ENCODE assay signal across 7 mouse cellular contexts in genomic region chr9:107555031-107555457, GRCm38 (mm10). TPM values are rescaled to one million over a fixed set of nuclear protein-coding genes. Genes with fewer than 3 reads are reported as not detected.
A peak's percentile ranks its signal among the peaks of the same experiment; 100 is the strongest.
DNase-seq lines count a peak whose midpoint lies in the region; ATAC-seq and TF ChIP-seq lines count a peak whose summit lies in the region.

No protein-coding gene starts in this region.

- H3K9ac ChIP-seq in intestine, embryonic 16.5 days (ENCODE audit: low read depth, low read length): peak overlapping the region; percentile 94
- H3K9ac ChIP-seq in liver, postnatal 0 days (replicated peaks): peak overlapping the region; percentile 93
- H3K9ac ChIP-seq in neural tube, embryonic 13.5 days: peak overlapping the region; percentile 85

- peak overlapping the region; percentile 61; the same call in 1 of the 2 replicates for H3K27ac ChIP-seq in cortical plate, adult 2 months (ENCODE audit: insufficient read depth, low read length)
- peak overlapping the region; percentile 98 for H3K27ac ChIP-seq in intestine, embryonic 16.5 days (ENCODE audit: low read length)
- peak overlapping the region; percentile 99 for H3K27ac ChIP-seq in liver, postnatal 0 days (ENCODE audit: low read depth)
- H3K27ac ChIP-seq in neural tube, embryonic 13.5 days (replicated peaks): peak overlapping the region; percentile 93

- POLR2A ChIA-PET in Patski (lab: Charles Lee): interaction anchor here (1.1 to 2.7 kb wide), 5 partner anchors 8 to 32 kb away, joined by 3 to 10 read pairs (median 5); partner anchors contain the start of genes Cyb561d2, Ifrd2, Nprl2 and Tusc2

- no peak for TF ChIP-seq CTCF in Patski (IDR thresholded peaks at IDR 0.05)
- TF ChIP-seq CTCF in cortical plate, adult 2 months (IDR thresholded peaks at IDR 0.05; ENCODE audit: extremely low read depth, insufficient read depth, low read length): no peak
- TF ChIP-seq CTCF in liver, postnatal 0 days (IDR thresholded peaks at IDR 0.05; ENCODE audit: low read depth): no peak

- peak; percentile 27 for ATAC-seq in Patski
- ATAC-seq in granulocyte monocyte progenitor cell, adult 5-6 weeks (replicated peaks; ENCODE audit: poor library complexity, severe bottlenecking): peak; percentile 41
- peak; percentile 11 for ATAC-seq in intestine, embryonic 16.5 days
- ATAC-seq in liver, postnatal 0 days: peak; percentile 12
- ATAC-seq in neural tube, embryonic 13.5 days (ENCODE audit: low read depth): peak; percentile 55

- CTCF ChIA-PET in Patski (lab: Charles Lee): interaction anchor here (1.4 kb wide), 1 partner anchor 90 kb away, joined by 3 read pairs; no protein-coding TSS in a partner anchor

- peak overlapping the region; percentile 66 for H3K4me3 ChIP-seq in cortical plate, adult 2 months (ENCODE audit: insufficient read depth, low read length)
- H3K4me3 ChIP-seq in intestine, embryonic 16.5 days (ENCODE audit: low read length): peak overlapping the region; percentile 84
- H3K4me3 ChIP-seq in liver, postnatal 0 days (ENCODE audit: low read depth, low read length): peak overlapping the region; percentile 73
- H3K4me3 ChIP-seq in neural tube, embryonic 13.5 days: peak overlapping the region; percentile 80

- WGBS in intestine, embryonic 16.5 days: 0% methylated on average over 23 of the region's 23 CpGs
- WGBS in liver, postnatal 0 days (ENCODE audit: insufficient replicate concordance): 0% methylated on average over 23 of the region's 23 CpGs
- WGBS in neural tube, embryonic 13.5 days: under 1% methylated on average over 23 of the region's 23 CpGs

- peaks cover 1% of the 10 kb centered on the region; the same call in 1 of the 2 replicates for H3K4me1 ChIP-seq in cortical plate, adult 2 months (ENCODE audit: control insufficient read depth, insufficient read depth, low read length)
- H3K4me1 ChIP-seq in intestine, embryonic 16.5 days (ENCODE audit: control insufficient read depth, insufficient read depth, low read length): peaks cover 47% of the 10 kb centered on the region
- peaks cover 50% of the 10 kb centered on the region for H3K4me1 ChIP-seq in liver, postnatal 0 days (ENCODE audit: insufficient read depth)
- peaks cover 54% of the 10 kb centered on the region for H3K4me1 ChIP-seq in neural tube, embryonic 13.5 days (replicated peaks)

- H3K9me3 ChIP-seq in intestine, embryonic 16.5 days (ENCODE audit: control insufficient read depth, low read length): no peaks in the 10 kb centered on the region
- no peaks in the 10 kb centered on the region for H3K9me3 ChIP-seq in liver, postnatal 0 days (ENCODE audit: low read length)
- no peaks in the 10 kb centered on the region for H3K9me3 ChIP-seq in neural tube, embryonic 13.5 days

- H3K36me3 ChIP-seq in intestine, embryonic 16.5 days (ENCODE audit: control insufficient read depth, insufficient read depth, low read length): peaks cover 16% of the 10 kb centered on the region
- H3K36me3 ChIP-seq in liver, postnatal 0 days (replicated peaks; ENCODE audit: insufficient read depth, low read length): peaks cover 37% of the 10 kb centered on the region
- H3K36me3 ChIP-seq in neural tube, embryonic 13.5 days: peaks cover 31% of the 10 kb centered on the region

- peak overlapping the region; percentile 96 for H3K4me2 ChIP-seq in intestine, embryonic 16.5 days (ENCODE audit: low read depth, low read length)
- H3K4me2 ChIP-seq in liver, postnatal 0 days (ENCODE audit: low read depth, low read length): peak overlapping the region; percentile 88
- H3K4me2 ChIP-seq in neural tube, embryonic 13.5 days: peak overlapping the region; percentile 97

- TF ChIP-seq POLR2A in cortical plate, adult 2 months (IDR thresholded peaks at IDR 0.05; ENCODE audit: extremely low read depth, insufficient read depth, low read length): no peak

- no peak for TF ChIP-seq EP300 in liver, postnatal 0 days (IDR thresholded peaks at IDR 0.05; ENCODE audit: low read depth)

- no peaks in the 10 kb centered on the region for H3K27me3 ChIP-seq in Patski
- no peaks in the 10 kb centered on the region for H3K27me3 ChIP-seq in intestine, embryonic 16.5 days (replicated peaks; ENCODE audit: control insufficient read depth, insufficient read depth, low read length)
- 0 out of 2 replicates have a peak, but pooled peaks cover 9% of the 10 kb centered on the region for H3K27me3 ChIP-seq in liver, postnatal 0 days (ENCODE audit: insufficient read depth, low read length)
- peaks cover 31% of the 10 kb centered on the region for H3K27me3 ChIP-seq in neural tube, embryonic 13.5 days

- no peak for DNase-seq in Patski (ENCODE audit: low read depth, low spot score)
- peak; percentile 70 for DNase-seq in liver, postnatal 0 days
- no peak for DNase-seq in layer of hippocampus, postnatal 36 days

- in situ Hi-C loops in Patski (cut with MboI; ENCODE audit: low pct_unique_long_range_greater_than_20kb): no loop called here

RNA-seq across cellular contexts. Expression of gene Rassf1, which starts 3.7 kb away (rescaled TPM):
- polyA plus RNA-seq in Patski (2021): 51.8 TPM
- 24.4 and 24.5 TPM in 2 replicates for polyA plus RNA-seq in cortical plate, adult 2 months (2012; rRNA removed)
- 40.2 and 42.2 TPM in 2 replicates for total RNA-seq in granulocyte monocyte progenitor cell, adult 5-6 weeks (2014; fragmentation: Nextera tagmentation)
- 34.1 and 36.7 TPM in 2 replicates for total RNA-seq in granulocyte monocyte progenitor cell, adult 5-6 weeks (2017)
- 52.5 and 53.7 TPM in 2 replicates for polyA plus RNA-seq in intestine, embryonic 16.5 days (2015; fragmentation: Nextera tagmentation; extraction: Ambion mirVana)
- 12.4 and 15.1 TPM in 2 replicates for polyA plus RNA-seq in liver, postnatal 0 days (2015; fragmentation: Nextera tagmentation; extraction: Ambion mirVana)
- polyA plus RNA-seq in neural tube, embryonic 13.5 days (2015; fragmentation: Nextera tagmentation; extraction: Ambion mirVana): 35.4 and 39.0 TPM in 2 replicates
- total RNA-seq in layer of hippocampus, postnatal 36 days (2021): 10 to 100 TPM; 15.8 TPM

RNA-seq across cellular contexts. Expression of gene Zmynd10, which starts 7.9 kb away (rescaled TPM):
- 7.3 TPM for polyA plus RNA-seq in Patski (2021)
- 6.0 and 6.7 TPM in 2 replicates for polyA plus RNA-seq in cortical plate, adult 2 months (2012; rRNA removed)
- not detected in 2 replicates for total RNA-seq in granulocyte monocyte progenitor cell, adult 5-6 weeks (2014; fragmentation: Nextera tagmentation)
- total RNA-seq in granulocyte monocyte progenitor cell, adult 5-6 weeks (2017): not detected in 2 replicates
- polyA plus RNA-seq in intestine, embryonic 16.5 days (2015; fragmentation: Nextera tagmentation; extraction: Ambion mirVana): 2.3 and 2.5 TPM in 2 replicates
- 0.59 and 0.73 TPM in 2 replicates for polyA plus RNA-seq in liver, postnatal 0 days (2015; fragmentation: Nextera tagmentation; extraction: Ambion mirVana)
- 1.2 and 1.3 TPM in 2 replicates for polyA plus RNA-seq in neural tube, embryonic 13.5 days (2015; fragmentation: Nextera tagmentation; extraction: Ambion mirVana)
- total RNA-seq in layer of hippocampus, postnatal 36 days (2021): 1 to 10 TPM; 3.4 to 4.3 TPM

RNA-seq across cellular contexts. Expression of gene Tusc2, which starts 8.0 kb away (rescaled TPM):
- polyA plus RNA-seq in Patski (2021): 30.1 TPM
- polyA plus RNA-seq in cortical plate, adult 2 months (2012; rRNA removed): 139 and 143 TPM in 2 replicates
- total RNA-seq in granulocyte monocyte progenitor cell, adult 5-6 weeks (2014; fragmentation: Nextera tagmentation): 22.8 and 34.5 TPM in 2 replicates
- 10.8 and 13.2 TPM in 2 replicates for total RNA-seq in granulocyte monocyte progenitor cell, adult 5-6 weeks (2017)
- polyA plus RNA-seq in intestine, embryonic 16.5 days (2015; fragmentation: Nextera tagmentation; extraction: Ambion mirVana): 49.6 and 50.6 TPM in 2 replicates
- polyA plus RNA-seq in liver, postnatal 0 days (2015; fragmentation: Nextera tagmentation; extraction: Ambion mirVana): 34.3 and 35.9 TPM in 2 replicates
- polyA plus RNA-seq in neural tube, embryonic 13.5 days (2015; fragmentation: Nextera tagmentation; extraction: Ambion mirVana): 95.3 and 114 TPM in 2 replicates
- total RNA-seq in layer of hippocampus, postnatal 36 days (2021): 10 to 100 TPM; 70.1 to 82.0 TPM

RNA-seq across cellular contexts. Expression of gene Hyal2, which starts 12.7 kb away (rescaled TPM):
- 34.4 TPM for polyA plus RNA-seq in Patski (2021)
- 9.7 and 10.3 TPM in 2 replicates for polyA plus RNA-seq in cortical plate, adult 2 months (2012; rRNA removed)
- total RNA-seq in granulocyte monocyte progenitor cell, adult 5-6 weeks (2014; fragmentation: Nextera tagmentation): 6.2 and 11.6 TPM in 2 replicates
- total RNA-seq in granulocyte monocyte progenitor cell, adult 5-6 weeks (2017): 3.0 and 5.3 TPM in 2 replicates
- polyA plus RNA-seq in intestine, embryonic 16.5 days (2015; fragmentation: Nextera tagmentation; extraction: Ambion mirVana): 88.2 and 91.2 TPM in 2 replicates
- 53.9 and 54.5 TPM in 2 replicates for polyA plus RNA-seq in liver, postnatal 0 days (2015; fragmentation: Nextera tagmentation; extraction: Ambion mirVana)
- polyA plus RNA-seq in neural tube, embryonic 13.5 days (2015; fragmentation: Nextera tagmentation; extraction: Ambion mirVana): 76.8 and 77.5 TPM in 2 replicates
- total RNA-seq in layer of hippocampus, postnatal 36 days (2021): 10 to 100 TPM; 13.0 to 13.5 TPM

RNA-seq across cellular contexts. Expression of gene Nprl2, which starts 13.0 kb away (rescaled TPM):
- 32.0 TPM for polyA plus RNA-seq in Patski (2021)
- polyA plus RNA-seq in cortical plate, adult 2 months (2012; rRNA removed): 66.7 and 67.2 TPM in 2 replicates
- 11.3 and 16.7 TPM in 2 replicates for total RNA-seq in granulocyte monocyte progenitor cell, adult 5-6 weeks (2014; fragmentation: Nextera tagmentation)
- total RNA-seq in granulocyte monocyte progenitor cell, adult 5-6 weeks (2017): 11.3 and 14.3 TPM in 2 replicates
- 39.1 and 39.8 TPM in 2 replicates for polyA plus RNA-seq in intestine, embryonic 16.5 days (2015; fragmentation: Nextera tagmentation; extraction: Ambion mirVana)
- 8.5 TPM in 2 replicates for polyA plus RNA-seq in liver, postnatal 0 days (2015; fragmentation: Nextera tagmentation; extraction: Ambion mirVana)
- 66.7 and 73.7 TPM in 2 replicates for polyA plus RNA-seq in neural tube, embryonic 13.5 days (2015; fragmentation: Nextera tagmentation; extraction: Ambion mirVana)
- 10 to 100 TPM; 39.7 to 47.9 TPM for total RNA-seq in layer of hippocampus, postnatal 36 days (2021)
